Mouse (Mus musculus): Measurements from ENCODE around the gene Ostm1.

DNA sequence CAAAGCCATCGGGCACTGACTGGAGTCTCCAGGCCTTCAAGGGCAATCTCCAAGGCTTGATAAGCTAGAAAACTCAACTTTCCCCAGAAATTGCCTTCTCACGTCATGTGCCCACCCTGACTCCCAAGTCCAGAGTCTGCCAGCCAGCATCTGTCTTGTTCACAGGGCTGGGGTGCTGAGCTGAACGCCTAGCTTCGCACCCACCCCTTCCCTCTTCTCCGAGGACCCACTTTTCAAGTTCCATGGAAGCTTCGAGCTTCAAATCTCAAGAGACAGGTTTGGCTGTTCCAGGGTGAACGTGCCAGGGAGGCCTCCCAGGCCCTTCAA is 2.7 kb upstream of the Ostm1 start:
- TF ChIP-seq FLI1 (IDR thresholded peaks at IDR 0.05; ENCODE audit: low read length) = no peak
- no peak for TF ChIP-seq GATA1 (IDR thresholded peaks at IDR 0.05; ENCODE audit: borderline replicate concordance, low read length)
